Mouse (Mus musculus) bone marrow macrophage, adult 2 months (primary cell): ENCODE data around the gene Haus2.

ENCODE experiments used
- CTCF ChIP-seq: IDR thresholded peaks from 2 replicates; pipeline ENCODE4 v1.5.1; 2012; ENCODE audit warnings: low read depth, mild to moderate bottlenecking, low read length, moderate library complexity
- POLR2A ChIP-seq: IDR thresholded peaks from 2 replicates; pipeline ENCODE4 v1.6.1; 2012; ENCODE audit warnings: mild to moderate bottlenecking, low read depth, low read length, borderline replicate concordance

DNA sequence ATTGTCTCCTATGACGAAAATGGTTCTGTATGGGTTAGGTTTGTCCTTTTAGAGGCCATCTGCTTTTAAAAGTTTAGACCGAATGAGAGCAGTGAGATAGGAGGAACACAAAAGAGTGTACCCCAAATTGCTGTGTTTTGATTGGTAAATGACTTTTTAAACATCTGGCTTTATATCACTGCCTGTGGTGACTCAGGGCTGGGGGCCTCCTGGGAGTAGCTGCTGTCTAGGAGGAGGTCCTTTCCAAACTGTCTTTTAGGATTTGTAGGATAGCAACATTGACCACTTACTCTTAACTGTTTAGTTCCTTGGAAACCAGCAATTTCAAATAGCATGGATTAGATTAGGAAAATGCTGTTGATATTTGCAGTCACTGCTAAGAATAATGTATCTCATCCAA lies 21.1 kb downstream of the Haus2 start:
- TF ChIP-seq CTCF, result no peak
- no peak for TF ChIP-seq POLR2A
